In the genomic region with DNA sequence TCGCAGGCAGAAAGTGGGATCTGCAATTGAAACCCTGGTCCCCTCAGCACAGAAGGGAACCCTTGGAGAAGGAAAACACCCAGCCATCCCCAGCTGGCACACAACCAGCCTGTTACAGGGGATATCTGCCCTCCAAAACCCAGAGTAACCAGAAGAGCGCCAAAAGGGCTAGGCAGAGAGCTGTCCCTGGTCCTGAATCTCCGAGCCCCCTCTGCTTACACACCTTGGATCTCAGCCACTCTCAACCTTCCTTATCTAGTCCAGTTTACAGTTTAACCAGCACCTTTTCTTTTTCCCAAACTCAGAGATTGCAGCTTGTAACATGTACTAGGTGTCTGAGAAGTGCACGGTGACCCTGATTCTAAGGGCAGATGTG, we compare ENCODE assay signal across 8 mouse cellular contexts.
DNase-seq lines count a peak whose midpoint lies in the region; ATAC-seq lines count a peak whose summit lies in the region.

No protein-coding gene starts in this region.

- peak; percentile 83 for ATAC-seq in common myeloid progenitor, adult 5-6 weeks (replicated peaks; ENCODE audit: low read depth, poor library complexity, severe bottlenecking)
- ATAC-seq in activated CD4-positive, CD25-positive, alpha-beta regulatory T cell, adult 4 months, result no peak

- DNase-seq in kidney, postnatal 14 days, result peak; percentile 52
- DNase-seq in kidney, adult 11 months, result no peak
- DNase-seq in MEL-GATA-1-ER (ENCODE audit: extremely low read depth, low read depth), result peak; percentile 56
- peak; percentile 63 for DNase-seq in neural tube, embryonic 10.5 days (ENCODE audit: extremely low spot score, low spot score)
- no peak for DNase-seq in right cerebral cortex, postnatal 10 days (ENCODE audit: low spot score in 2 of 2)
- DNase-seq in right cerebral cortex, adult 2 months (ENCODE audit: low spot score in 2 of 2), result no peak

Comparison
In these comparisons a context has a peak if more than half of its experiments do, and no peak if none do; other contexts are left out.
1. DNase-seq: peak in kidney, postnatal 14 days (single experiment), MEL-GATA-1-ER (single experiment) and neural tube, embryonic 10.5 days (single experiment); none in kidney, adult 11 months (single experiment), right cerebral cortex, postnatal 10 days (0 of 2) and right cerebral cortex, adult 2 months (0 of 2).